Mouse (Mus musculus) midbrain, postnatal 0 days (tissue): ENCODE data around the gene Gm20388. TPM values are rescaled to one million over a fixed set of nuclear protein-coding genes. Genes with fewer than 3 reads are reported as not detected.

Source experiments
- ATAC-seq: fragments of 200-750 bp; cut with Nextera tagmentation; 2 replicates; pipeline ENCODE4 v1.8.0; 2017; ENCODE audit warnings: moderate number of reproducible peaks, mild to moderate bottlenecking, moderate TSS enrichment, moderate library complexity; ENCODE audit not compliant: low FRiP score
- DNase-seq: peaks from one replicate; pipeline ENCODE4 v3.0.0-alpha.2; 2015; ENCODE audit warnings: low spot score
- H3K27ac ChIP-seq: fragments of 300-500 bp; sonication (generic); 2 replicates; pipeline ENCODE4 v1.5.1; 2014; ENCODE audit warnings: low read depth, mild to moderate bottlenecking, low read length, mixed read lengths
- H3K27me3 ChIP-seq: fragments of 300-500 bp; sonication (generic); 2 replicates; pipeline ENCODE4 v1.6.1; 2014; ENCODE audit warnings: low read length, control low read depth, mixed read lengths; ENCODE audit not compliant: insufficient read depth
- H3K36me3 ChIP-seq: fragments of 300-500 bp; sonication (generic); 2 replicates; pipeline ENCODE4 v1.6.1; 2014; ENCODE audit warnings: low read length, control low read depth, mixed read lengths; ENCODE audit not compliant: insufficient read depth
- H3K4me1 ChIP-seq: fragments of 300-500 bp; sonication (generic); 2 replicates; pipeline ENCODE4 v1.6.1; 2014; ENCODE audit warnings: mild to moderate bottlenecking, control low read depth, antibody characterized with exemption, low read length, mixed read lengths; ENCODE audit not compliant: insufficient read depth
- H3K4me2 ChIP-seq: fragments of 300-500 bp; sonication (generic); 2 replicates; pipeline ENCODE4 v1.6.1; 2014; ENCODE audit warnings: low read depth, mild to moderate bottlenecking, low read length, mixed read lengths; ENCODE audit not compliant: poor library complexity, severe bottlenecking
- H3K4me3 ChIP-seq: fragments of 300-500 bp; sonication (generic); 2 replicates; pipeline ENCODE4 v1.5.1; 2014; ENCODE audit warnings: low read depth, mild to moderate bottlenecking, low read length, moderate library complexity
- H3K9ac ChIP-seq: fragments of 300-500 bp; sonication (generic); replicated peaks from 2 replicates; pipeline ENCODE4 v1.6.1; 2014; ENCODE audit warnings: mild to moderate bottlenecking, low read length, moderate library complexity, mixed read lengths; ENCODE audit not compliant: poor library complexity, severe bottlenecking
- H3K9me3 ChIP-seq: fragments of 300-500 bp; sonication (generic); 2 replicates; pipeline ENCODE4 v1.6.1; 2016; ENCODE audit warnings: low read length, control low read depth
- CTCF ChIP-seq: IDR thresholded peaks from 2 replicates; pipeline ENCODE4 v1.5.1; 2016; ENCODE audit warnings: antibody characterized with exemption, mild to moderate bottlenecking
- WGBS: fragments of 180-500 bp; shearing (Covaris S2); extraction: QIAGEN DNeasy Blood & Tissue Kit; methylation state at CpG from one replicate; pipeline ENCODE4 v1.1.7; 2014; 5-methylcytosine and 5-hydroxymethylcytosine counted together
- polyA plus RNA-seq: library from polyadenylated mRNA; unstranded; fragments of >200 nt; fragmentation: Nextera tagmentation; extraction: Ambion mirVana; gene quantifications from 2 replicates; pipeline ENCODE4 v1.2.1, GENCODE M21; 2015
- total RNA-seq: library from RNA; depleted of rRNA; stranded (reverse); fragments of >200 nt; gene quantifications from 2 replicates; pipeline ENCODE4 v1.2.3, GENCODE M21; 2014

Gene Gm20388
- total and polyA plus RNA-seq, 2 experiments from 2014 or later: 74.2 TPM; not detected in 1

- H3K27ac ChIP-seq: no peak overlapping the region
- peaks cover 2% of the 10 kb centered on the region; the same call in 1 of the 2 replicates for H3K4me1 ChIP-seq
- DNase-seq (no peak), ATAC-seq (no peak)
- no peaks in the 10 kb centered on the region for H3K36me3 ChIP-seq
- H3K4me3 ChIP-seq: no peak overlapping the region
- H3K9me3 ChIP-seq: no peaks in the 10 kb centered on the region
- no peak for TF ChIP-seq CTCF
- no peak overlapping the region for H3K9ac ChIP-seq
- 79% methylated on average over 5 of the region's 5 CpGs for WGBS
- no peak overlapping the region for H3K4me2 ChIP-seq
- H3K27me3 ChIP-seq: no peaks in the 10 kb centered on the region; the same call in 1 of the 2 replicates
These were observed 1378.7 kb downstream of the Gm20388 start for GRCm38 (mm10) chr8:121289346-121289745.

GRCm38 (mm10) chr8:121290547-121290946 lies 1379.9 kb downstream of the Gm20388 start:
- ATAC-seq (no peak), DNase-seq (peak; percentile 79)
- Histone ChIP-seq H3K4me2 (no peak overlapping the region), H3K9ac (no peak overlapping the region), H3K27ac (no peak overlapping the region), H3K4me3 (no peak overlapping the region), H3K36me3 (no peaks in the 10 kb centered on the region), H3K27me3 (no peaks in the 10 kb centered on the region; the same call in 1 of the 2 replicates), H3K9me3 (no peaks in the 10 kb centered on the region), H3K4me1 (peaks cover 2% of the 10 kb centered on the region; the same call in 1 of the 2 replicates)
- WGBS: 52% methylated on average over 17 of the region's 17 CpGs
- no peak for TF ChIP-seq CTCF

- TF ChIP-seq CTCF: no peak
- no peaks in the 10 kb centered on the region for H3K36me3 ChIP-seq
- no peak overlapping the region for H3K4me2 ChIP-seq
- no peaks in the 10 kb centered on the region for H3K9me3 ChIP-seq
- H3K4me3 ChIP-seq: no peak overlapping the region
- 91% methylated on average over 10 of the region's 10 CpGs for WGBS
- DNase-seq: no peak
- ATAC-seq: no peak
- peaks cover 17% of the 10 kb centered on the region for H3K4me1 ChIP-seq
- no peak overlapping the region for H3K27ac ChIP-seq
- H3K9ac ChIP-seq: no peak overlapping the region
- no peaks in the 10 kb centered on the region; the same call in 1 of the 2 replicates for H3K27me3 ChIP-seq
These were observed 1382.8 kb downstream of the Gm20388 start for GRCm38 (mm10) chr8:121293418-121293817.

- no peak overlapping the region for H3K4me2 ChIP-seq
- no peaks in the 10 kb centered on the region for H3K36me3 ChIP-seq
- H3K9me3 ChIP-seq: no peaks in the 10 kb centered on the region
- ATAC-seq (no peak), DNase-seq (no peak)
- H3K9ac ChIP-seq: no peak overlapping the region; the same call in 1 of the 2 replicates
- no peaks in the 10 kb centered on the region; the same call in 1 of the 2 replicates for H3K27me3 ChIP-seq
- no peak for TF ChIP-seq CTCF
- H3K4me3 ChIP-seq: no peak overlapping the region
- WGBS: 22% methylated on average over 29 of the region's 29 CpGs
- no peak overlapping the region for H3K27ac ChIP-seq
- H3K4me1 ChIP-seq: peaks cover 17% of the 10 kb centered on the region
These were observed 1383.8 kb downstream of the Gm20388 start for GRCm38 (mm10) chr8:121294234-121295108.

GRCm38 (mm10) chr8:121296082-121296481 lies 1385.4 kb downstream of the Gm20388 start:
- Histone ChIP-seq H3K9ac (no peak overlapping the region), H3K27ac (peak overlapping the region; percentile 82), H3K4me1 (peaks cover 17% of the 10 kb centered on the region), H3K9me3 (no peaks in the 10 kb centered on the region), H3K36me3 (no peaks in the 10 kb centered on the region), H3K4me2 (peak overlapping the region; percentile 15; the same call in 1 of the 2 replicates), H3K27me3 (no peaks in the 10 kb centered on the region; the same call in 1 of the 2 replicates), H3K4me3 (no peak overlapping the region)
- no peak for DNase-seq
- ATAC-seq: no peak; the same call in 1 of the 2 replicates
- TF ChIP-seq CTCF: no peak
- 85% methylated on average over 7 of the region's 7 CpGs for WGBS

- ATAC-seq (peak; percentile 80), DNase-seq (peak; percentile 72)
- Histone ChIP-seq H3K4me2 (peak overlapping the region; percentile 15; the same call in 1 of the 2 replicates), H3K4me1 (peaks cover 17% of the 10 kb centered on the region), H3K4me3 (no peak overlapping the region), H3K9me3 (no peaks in the 10 kb centered on the region), H3K9ac (no peak overlapping the region), H3K36me3 (no peaks in the 10 kb centered on the region), H3K27me3 (no peaks in the 10 kb centered on the region; the same call in 1 of the 2 replicates), H3K27ac (peak overlapping the region; percentile 82)
- TF ChIP-seq CTCF: no peak
- 15% methylated on average over 5 of the region's 5 CpGs for WGBS
These were observed 1386.0 kb downstream of the Gm20388 start for GRCm38 (mm10) chr8:121296597-121296996.
